Mouse (Mus musculus) CH12F3 (cell line): ENCODE data around the gene Col12a1.

Source experiments
- in situ Hi-C: fragments of 300-500 bp; cut with MboI; formaldehyde crosslinking; loops from 2 replicates; pipeline ENCODE4 v1.14.3; 2020; ENCODE audit warnings: low sequenced_read_pairs

Col12a1 gene

GRCm38 (mm10) chr9:79608062-79608531, 110.5 kb downstream of the Col12a1 start:
- in situ Hi-C loops = no loop called here

- in situ Hi-C loops = no loop called here
Observed at GRCm38 (mm10) chr9:79606122-79606521, 112.5 kb downstream of the Col12a1 start.

- in situ Hi-C loops = no loop called here
Observed at GRCm38 (mm10) chr9:79605722-79606121, 112.9 kb downstream of the Col12a1 start.

- in situ Hi-C loops = no loop called here
Observed at GRCm38 (mm10) chr9:79604546-79604945, 114.1 kb downstream of the Col12a1 start.

GRCm38 (mm10) chr9:79603448-79603847, 115.2 kb downstream of the Col12a1 start:
- in situ Hi-C loops = no loop called here

- in situ Hi-C loops = no loop called here
Observed at GRCm38 (mm10) chr9:79600237-79600570, 118.4 kb downstream of the Col12a1 start.

- in situ Hi-C loops = no loop called here
Observed at GRCm38 (mm10) chr9:79599395-79600236, 119.0 kb downstream of the Col12a1 start.

- in situ Hi-C loops = no loop called here
Observed at GRCm38 (mm10) chr9:79598578-79598977, 120.1 kb downstream of the Col12a1 start.

GRCm38 (mm10) chr9:79586415-79587195, 132.0 kb downstream of the Col12a1 start:
- in situ Hi-C loops = no loop called here

GRCm38 (mm10) chr9:79566838-79567237, 151.8 kb downstream of the Col12a1 start:
- in situ Hi-C loops = no loop called here

GRCm38 (mm10) chr9:79553297-79553696, 165.3 kb downstream of the Col12a1 start:
- in situ Hi-C loops = no loop called here
